In the genomic region with DNA sequence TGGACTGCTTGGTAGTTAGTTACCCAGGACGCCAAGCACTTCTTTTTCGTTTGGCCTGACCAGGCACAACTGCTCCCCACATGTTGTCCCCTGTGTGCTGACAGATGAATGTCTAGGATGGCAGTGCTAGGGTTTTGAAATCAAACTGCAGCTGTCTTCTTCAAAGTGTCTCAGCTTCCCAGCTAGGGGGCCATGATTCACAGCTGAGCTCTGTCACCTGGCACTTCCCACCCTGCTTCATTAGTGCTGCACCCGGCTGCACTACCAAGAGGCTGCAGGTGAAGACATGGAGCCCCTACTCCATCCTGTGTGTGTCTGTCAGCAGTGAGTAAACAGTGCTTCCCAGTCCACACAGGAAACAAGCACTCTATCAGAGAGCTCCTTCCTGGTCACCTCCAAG, we compare ENCODE assay signal across 25 mouse cellular contexts.
DNase-seq lines count a peak whose midpoint lies in the region; ATAC-seq lines count a peak whose summit lies in the region.
"Had no signal": no experiment of that assay in that cellular context is flagged by ENCODE, and none has a peak within 500 bp of the region (broad histone marks: within the 10 kb centered on the region; RNA-seq: fewer than 3 reads in every experiment).

No protein-coding gene starts in this region.

- no peaks in the 10 kb centered on the region for H3K9me3 ChIP-seq in forebrain, embryonic 10.5 days
- H3K9me3 ChIP-seq in forebrain, embryonic 15.5 days = no peaks in the 10 kb centered on the region
- H3K9me3 ChIP-seq in lung, embryonic 16.5 days (ENCODE audit: control insufficient read depth, low read length) = no peaks in the 10 kb centered on the region
- H3K9me3 ChIP-seq in embryonic facial prominence, embryonic 14.5 days (ENCODE audit: control insufficient read depth, low read length) = no peaks in the 10 kb centered on the region
- H3K9me3 ChIP-seq: G1E; heart, embryonic 15.5 days; kidney, embryonic 15.5 days; limb, embryonic 15.5 days had no signal

- H3K9ac ChIP-seq in forebrain, embryonic 15.5 days (replicated peaks) = no peak overlapping the region
- no peak overlapping the region for H3K9ac ChIP-seq in lung, embryonic 16.5 days (ENCODE audit: low read length)
- H3K9ac ChIP-seq in embryonic facial prominence, embryonic 14.5 days (ENCODE audit: low read depth, low read length) = no peak overlapping the region
- H3K9ac ChIP-seq: forebrain, postnatal 0 days; heart, embryonic 15.5 days; kidney, embryonic 15.5 days; limb, embryonic 15.5 days had no signal

- 77% methylated on average over 3 of the region's 3 CpGs for WGBS in forebrain, embryonic 10.5 days
- 53% methylated on average over 3 of the region's 3 CpGs for WGBS in forebrain, embryonic 15.5 days
- 30% methylated on average over 3 of the region's 3 CpGs for WGBS in lung, embryonic 16.5 days
- whole genome bisulfite sequencing in embryonic facial prominence, embryonic 14.5 days = 60% methylated on average over 3 of the region's 3 CpGs

- peaks cover 35% of the 10 kb centered on the region for H3K4me1 ChIP-seq in forebrain, embryonic 10.5 days
- H3K4me1 ChIP-seq in forebrain, embryonic 15.5 days = peaks cover 12% of the 10 kb centered on the region
- peaks cover 7% of the 10 kb centered on the region for H3K4me1 ChIP-seq in lung, embryonic 16.5 days (replicated peaks; ENCODE audit: control insufficient read depth, insufficient read depth, low read length)
- H3K4me1 ChIP-seq in embryonic facial prominence, embryonic 14.5 days (ENCODE audit: control insufficient read depth, insufficient read depth, low read length) = no peaks in the 10 kb centered on the region
- H3K4me1 ChIP-seq: limb, embryonic 15.5 days had no signal

- ATAC-seq in forebrain, embryonic 15.5 days (replicated peaks) = no peak
- 0 out of 2 replicates have a peak, but pooled peaks have one; percentile 17 for ATAC-seq in lung, embryonic 16.5 days (ENCODE audit: low read depth)
- no peak for ATAC-seq in embryonic facial prominence, embryonic 14.5 days (ENCODE audit: low read depth)
- ATAC-seq: activated CD4-positive, CD25-positive, alpha-beta regulatory T cell, adult 4 months; forebrain, postnatal 0 days; hindbrain, embryonic 16.5 days; intestine, postnatal 0 days had no signal

- H3K4me2 ChIP-seq in forebrain, embryonic 15.5 days (replicated peaks) = no peak overlapping the region
- no peak overlapping the region for H3K4me2 ChIP-seq in lung, embryonic 16.5 days (ENCODE audit: low read depth, low read length)
- no peak overlapping the region for H3K4me2 ChIP-seq in embryonic facial prominence, embryonic 14.5 days (ENCODE audit: low read depth, low read length)
- H3K4me2 ChIP-seq: heart, embryonic 15.5 days; kidney, embryonic 15.5 days; limb, embryonic 15.5 days; midbrain, embryonic 11.5 days had no signal

- DNase-seq in forebrain, embryonic 10.5 days (ENCODE audit: extremely low spot score, low spot score) = no peak
- DNase-seq in lung, postnatal 10 days = no peak
- DNase-seq in embryonic facial prominence, embryonic 14.5 days (ENCODE audit: low spot score) = peak; percentile 48
- DNase-seq in thymus, postnatal 10 days (ENCODE audit: low spot score in 2 of 2) = peak; percentile 18 to 38
- no peak for DNase-seq in c-Kit-positive CD71-positive TER-119-positive erythroid progenitor cells, embryonic 14.5 days (ENCODE audit: low spot score)
- no peak for DNase-seq in ovary, postnatal 36 days (ENCODE audit: low spot score)
- DNase-seq: adrenal gland, postnatal 14 days; cerebellum, adult 11-12 months; cerebellum, postnatal 14 days; forebrain, postnatal 0 days; heart, adult 2 months; lung, adult 2 months; right cerebral cortex, postnatal 4 days had no signal

- H3K4me3 ChIP-seq in forebrain, embryonic 10.5 days = no peak overlapping the region
- H3K4me3 ChIP-seq in forebrain, embryonic 15.5 days = no peak overlapping the region
- H3K4me3 ChIP-seq in lung, embryonic 16.5 days (ENCODE audit: low read length) = no peak overlapping the region
- no peak overlapping the region for H3K4me3 ChIP-seq in embryonic facial prominence, embryonic 14.5 days (ENCODE audit: low read depth, low read length)
- H3K4me3 ChIP-seq: erythroblast, embryonic 14.5 days; heart, adult 2 months; heart, embryonic 15.5 days; kidney, embryonic 15.5 days; limb, embryonic 15.5 days had no signal

- no peaks in the 10 kb centered on the region for H3K36me3 ChIP-seq in forebrain, embryonic 10.5 days (replicated peaks)
- no peaks in the 10 kb centered on the region for H3K36me3 ChIP-seq in forebrain, embryonic 15.5 days
- H3K36me3 ChIP-seq in lung, embryonic 16.5 days (ENCODE audit: control insufficient read depth, insufficient read depth, low read length) = no peaks in the 10 kb centered on the region
- H3K36me3 ChIP-seq in embryonic facial prominence, embryonic 14.5 days (ENCODE audit: control insufficient read depth, insufficient read depth, low read length) = no peaks in the 10 kb centered on the region
- H3K36me3 ChIP-seq: heart, embryonic 15.5 days; kidney, embryonic 15.5 days; limb, embryonic 15.5 days had no signal

- no peaks in the 10 kb centered on the region for H3K27me3 ChIP-seq in forebrain, embryonic 10.5 days (ENCODE audit: poor library complexity, severe bottlenecking)
- no peaks in the 10 kb centered on the region for H3K27me3 ChIP-seq in forebrain, embryonic 15.5 days
- no peaks in the 10 kb centered on the region for H3K27me3 ChIP-seq in lung, embryonic 16.5 days (ENCODE audit: control insufficient read depth, insufficient read depth, low read depth, low read length)
- no peaks in the 10 kb centered on the region for H3K27me3 ChIP-seq in embryonic facial prominence, embryonic 14.5 days (replicated peaks; ENCODE audit: control insufficient read depth, insufficient read depth, low read length)
- H3K27me3 ChIP-seq: heart, embryonic 15.5 days; kidney, embryonic 15.5 days; limb, embryonic 15.5 days had no signal

- H3K27ac ChIP-seq in forebrain, embryonic 10.5 days = 0 out of 2 replicates have a peak overlapping the region, but pooled peaks have one; percentile 0
- no peak overlapping the region for H3K27ac ChIP-seq in forebrain, embryonic 15.5 days (replicated peaks)
- H3K27ac ChIP-seq in lung, embryonic 16.5 days (ENCODE audit: low read length) = no peak overlapping the region
- H3K27ac ChIP-seq in embryonic facial prominence, embryonic 14.5 days (replicated peaks; ENCODE audit: low read depth, low read length) = no peak overlapping the region
- H3K27ac ChIP-seq: heart, adult 2 months; heart, embryonic 15.5 days; kidney, embryonic 15.5 days; limb, embryonic 15.5 days; macrophage had no signal

Comparison
In these comparisons a context has a peak if more than half of its experiments do, and no peak if none do; other contexts are left out.
1. DNase-seq: peak in embryonic facial prominence, embryonic 14.5 days (single experiment) and thymus, postnatal 10 days (2 of 2); none in forebrain, embryonic 10.5 days (single experiment), lung, postnatal 10 days (single experiment), c-Kit-positive CD71-positive TER-119-positive erythroid progenitor cells, embryonic 14.5 days (single experiment) and ovary, postnatal 36 days (single experiment).